Mouse (Mus musculus): Measurements from ENCODE around the gene Sugt1.

The Sugt1 gene

GRCm38 (mm10) chr14:79677891-79678687, 90.6 kb downstream of the Sugt1 start:
- DNase-seq (ENCODE audit: low spot score): no peak

- DNase-seq (ENCODE audit: low spot score): no peak
Measured at GRCm38 (mm10) chr14:79680652-79681051, 93.2 kb downstream of the Sugt1 start.

Measured in urinary bladder, postnatal 10 days (tissue).